Mouse (Mus musculus) megakaryocyte progenitor cell, adult 5-6 weeks (primary cell): ENCODE results near the gene Rgs12. TPM values are rescaled to one million over a fixed set of nuclear protein-coding genes. Genes with fewer than 3 reads are reported as not detected.

Experiments
- ATAC-seq: replicated peaks from 2 replicates; pipeline ENCODE4 v1.8.0; 2016; ENCODE audit warnings: mild to moderate bottlenecking, moderate TSS enrichment, inconsistent platforms; ENCODE audit not compliant: poor library complexity
- total RNA-seq, 2 experiments: library from RNA; stranded (forward) in 1 of 2; stranded (reverse) in 1 of 2; fragments of 157-497, 149-512 nt in 1 of 2; fragments of 200-1000 nt in 1 of 2; gene quantifications; 2 replicates each; pipeline versions ENCODE4 v1.2.3 to v1.2.4; 2015 to 2017

The Rgs12 gene
- total RNA-seq, 2 experiments from 2014 or later = 8.3 to 12.2 TPM

- ATAC-seq = no peak
These were observed 121.7 kb downstream of the Rgs12 start for GRCm38 (mm10) chr5:35070953-35071352.

- ATAC-seq = no peak
These were observed 122.6 kb downstream of the Rgs12 start for GRCm38 (mm10) chr5:35071855-35072254.

- ATAC-seq = no peak
These were observed 124.0 kb downstream of the Rgs12 start for GRCm38 (mm10) chr5:35073235-35073634.

- no peak for ATAC-seq
These were observed 124.7 kb downstream of the Rgs12 start for GRCm38 (mm10) chr5:35073992-35074391.

GRCm38 (mm10) chr5:35076369-35076768 lies 127.1 kb downstream of the Rgs12 start:
- ATAC-seq = no peak

GRCm38 (mm10) chr5:35079101-35079500 lies 129.9 kb downstream of the Rgs12 start:
- no peak for ATAC-seq

GRCm38 (mm10) chr5:35084913-35085312 lies 135.7 kb downstream of the Rgs12 start:
- no peak for ATAC-seq

GRCm38 (mm10) chr5:35088785-35089613 lies 139.8 kb downstream of the Rgs12 start:
- ATAC-seq = peak; percentile 95

Other genes starting within 250 kb of the Rgs12 start
- gene Htt, start 187.7 kb upstream of the Rgs12 start, total RNA-seq (2015) = 19.0 and 27.3 TPM in 2 replicates
- gene Htt, start 187.7 kb upstream of the Rgs12 start, total RNA-seq (2017) = 19.6 and 24.4 TPM in 2 replicates
- gene Msantd1, start 41.4 kb upstream of the Rgs12 start, total RNA-seq (2015) = 0.44 and 0.95 TPM in 2 replicates
- gene Msantd1, start 41.4 kb upstream of the Rgs12 start, total RNA-seq (2017) = 0.08 and 0.30 TPM in 2 replicates
- 0.59 TPM in 1 of 2 replicates, not detected in the other for gene Hgfac, start 92.1 kb downstream of the Rgs12 start, total RNA-seq (2015)
- 0.24 TPM in 1 of 2 replicates, not detected in the other for gene Hgfac, start 92.1 kb downstream of the Rgs12 start, total RNA-seq (2017)
- gene Dok7, start 107.3 kb downstream of the Rgs12 start, total RNA-seq (2015) = 0.12 TPM in 1 of 2 replicates, not detected in the other
- not detected in 2 replicates for gene Dok7, start 107.3 kb downstream of the Rgs12 start, total RNA-seq (2017)
- 32.4 and 41.8 TPM in 2 replicates for gene Lrpap1, start 156.3 kb downstream of the Rgs12 start, total RNA-seq (2015)
- 66.7 and 69.5 TPM in 2 replicates for gene Lrpap1, start 156.3 kb downstream of the Rgs12 start, total RNA-seq (2017)